Mouse (Mus musculus): ENCODE data around the gene Tmem35b.
"Not testable (repeated sequence)": the region's sequence is repeated elsewhere in the genome, so short reads cannot be mapped to it uniquely, and the experiment has no call there.

Gene Tmem35b

GRCm38 (mm10) chr4:127123391-127123790, at the start of gene Tmem35b:
Gene Tmem35b, plus strand, starts transcription at chr4:127123691.
- no peak for DNase-seq (ENCODE audit: low read depth in 1 of 2, low spot score in 2 of 2)

- no peak for DNase-seq (ENCODE audit: low read depth in 1 of 2, low spot score in 2 of 2)
Measured at GRCm38 (mm10) chr4:127074915-127075314, 48.6 kb upstream of the Tmem35b start.

- DNase-seq (ENCODE audit: low read depth in 1 of 2, low spot score in 2 of 2), result peak; percentile 89 to 94
Measured at GRCm38 (mm10) chr4:127076875-127077548, 46.5 kb upstream of the Tmem35b start, which contains the start of gene Zmym6. Gene Zmym6, plus strand, starts transcription at chr4:127077383.

GRCm38 (mm10) chr4:127080806-127081205, 42.7 kb upstream of the Tmem35b start:
- no peak for DNase-seq (ENCODE audit: low read depth in 1 of 2, low spot score in 2 of 2)

GRCm38 (mm10) chr4:127083131-127083530, 40.4 kb upstream of the Tmem35b start:
- DNase-seq (ENCODE audit: low read depth in 1 of 2, low spot score in 2 of 2), result no peak

GRCm38 (mm10) chr4:127085761-127086160, 37.7 kb upstream of the Tmem35b start:
- no peak for DNase-seq (ENCODE audit: low read depth in 1 of 2, low spot score in 2 of 2)

GRCm38 (mm10) chr4:127091188-127091587, 32.3 kb upstream of the Tmem35b start:
- no peak for DNase-seq (ENCODE audit: low read depth in 1 of 2, low spot score in 2 of 2)

GRCm38 (mm10) chr4:127095090-127095489, 28.4 kb upstream of the Tmem35b start:
- no peak for DNase-seq (ENCODE audit: low read depth in 1 of 2, low spot score in 2 of 2)

GRCm38 (mm10) chr4:127099552-127099951, 23.9 kb upstream of the Tmem35b start:
- DNase-seq (ENCODE audit: low read depth in 1 of 2, low spot score in 2 of 2), result not testable (repeated sequence)

- no peak for DNase-seq (ENCODE audit: low read depth in 1 of 2, low spot score in 2 of 2)
Measured at GRCm38 (mm10) chr4:127107566-127107965, 15.9 kb upstream of the Tmem35b start.

GRCm38 (mm10) chr4:127110570-127110969, 12.9 kb upstream of the Tmem35b start:
- DNase-seq (ENCODE audit: low read depth in 1 of 2, low spot score in 2 of 2), result no peak

GRCm38 (mm10) chr4:127124331-127124730, 840 bp downstream of the Tmem35b start:
- DNase-seq (ENCODE audit: low read depth in 1 of 2, low spot score in 2 of 2), result no peak

GRCm38 (mm10) chr4:127125834-127126463, 2.5 kb downstream of the Tmem35b start:
- peak; percentile 34 to 65 for DNase-seq (ENCODE audit: low read depth in 1 of 2, low spot score in 2 of 2)

- no peak for DNase-seq (ENCODE audit: low read depth in 1 of 2, low spot score in 2 of 2)
Measured at GRCm38 (mm10) chr4:127134687-127135086, 11.2 kb downstream of the Tmem35b start.

GRCm38 (mm10) chr4:127137591-127137990, 14.1 kb downstream of the Tmem35b start:
- DNase-seq (ENCODE audit: low read depth in 1 of 2, low spot score in 2 of 2), result no peak

GRCm38 (mm10) chr4:127138486-127138885, 15.0 kb downstream of the Tmem35b start:
- DNase-seq (ENCODE audit: low read depth in 1 of 2, low spot score in 2 of 2), result no peak

GRCm38 (mm10) chr4:127150031-127150430, 26.5 kb downstream of the Tmem35b start:
- no peak for DNase-seq (ENCODE audit: low read depth in 1 of 2, low spot score in 2 of 2)

GRCm38 (mm10) chr4:127153345-127153744, 29.9 kb downstream of the Tmem35b start:
- DNase-seq (ENCODE audit: low read depth in 1 of 2, low spot score in 2 of 2), result no peak

GRCm38 (mm10) chr4:127155757-127156156, 32.3 kb downstream of the Tmem35b start:
- no peak for DNase-seq (ENCODE audit: low read depth in 1 of 2, low spot score in 2 of 2)

- DNase-seq (ENCODE audit: low read depth in 1 of 2, low spot score in 2 of 2), result no peak
Measured at GRCm38 (mm10) chr4:127157746-127158145, 34.3 kb downstream of the Tmem35b start.

GRCm38 (mm10) chr4:127163926-127164325, 40.4 kb downstream of the Tmem35b start:
- DNase-seq (ENCODE audit: low read depth in 1 of 2, low spot score in 2 of 2), result no peak

- DNase-seq (ENCODE audit: low read depth in 1 of 2, low spot score in 2 of 2), result no peak
Measured at GRCm38 (mm10) chr4:127167096-127167495, 43.6 kb downstream of the Tmem35b start.

- no peak for DNase-seq (ENCODE audit: low read depth in 1 of 2, low spot score in 2 of 2)
Measured at GRCm38 (mm10) chr4:127167731-127168130, 44.2 kb downstream of the Tmem35b start.
